Mouse (Mus musculus): ENCODE data around the gene Nr1d2.
A peak's percentile ranks its signal among the peaks of the same experiment; 100 is the strongest.
"Not testable (repeated sequence)": the region's sequence is repeated elsewhere in the genome, so short reads cannot be mapped to it uniquely, and the experiment has no call there.

Gene Nr1d2

DNA sequence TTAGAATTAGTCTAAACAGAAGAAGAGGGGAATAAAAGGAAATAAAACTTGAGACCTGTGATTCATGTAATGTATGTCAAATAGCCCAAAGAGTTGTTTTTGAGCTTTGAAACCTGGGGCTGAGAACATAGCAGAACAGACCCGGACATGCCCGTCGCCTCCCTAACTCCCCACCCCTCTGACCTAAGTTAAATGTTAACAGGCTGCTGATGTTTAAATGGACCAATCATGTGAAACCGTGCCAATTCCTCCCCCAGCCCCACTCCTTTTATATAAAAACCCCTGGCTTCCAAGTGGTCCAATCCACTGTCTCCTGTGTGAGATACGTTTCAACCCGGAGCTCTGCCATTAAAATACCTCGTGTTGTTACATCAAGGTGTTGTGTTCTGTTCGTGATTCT lies 7.1 kb downstream of the Nr1d2 start:
- not testable (repeated sequence) for DNase-seq

DNA sequence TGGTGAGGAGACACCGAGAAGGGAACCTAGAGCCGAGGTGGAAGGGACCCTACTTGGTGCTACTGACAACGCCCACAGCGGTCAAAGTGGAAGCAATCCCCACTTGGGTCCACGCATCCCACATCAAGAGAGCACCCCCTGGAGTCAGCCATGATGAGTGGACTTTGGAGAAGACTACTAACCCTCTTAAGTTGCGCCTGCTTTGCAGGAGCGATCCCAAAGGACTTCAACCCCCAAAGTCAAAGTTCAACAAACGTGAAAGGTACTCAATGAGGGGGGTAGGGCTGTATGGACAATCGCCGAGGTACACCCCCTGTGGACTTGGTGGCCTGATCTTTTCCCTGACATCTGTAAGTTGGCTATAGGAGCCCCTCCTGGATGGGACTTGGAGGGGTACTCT lies 9.2 kb downstream of the Nr1d2 start:
- DNase-seq, result not testable (repeated sequence)

DNA sequence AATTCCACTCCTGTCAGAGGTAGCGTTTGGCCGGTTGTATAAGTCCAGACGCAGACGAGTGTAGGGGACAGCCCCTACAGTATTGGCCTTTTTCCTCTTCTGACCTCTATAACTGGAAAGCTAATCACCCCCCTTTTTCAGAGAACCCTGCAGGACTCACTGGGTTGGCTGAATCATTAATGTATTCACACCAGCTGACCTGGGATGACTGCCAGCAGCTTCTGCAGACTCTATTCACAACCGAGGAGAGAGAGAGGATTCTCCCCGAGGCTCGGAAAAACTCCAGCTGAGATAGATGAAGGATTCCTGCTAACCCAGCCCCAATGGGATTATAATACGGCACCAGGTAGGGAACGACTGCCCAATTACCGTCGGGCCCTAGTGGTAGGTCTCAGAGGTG lies 12.7 kb downstream of the Nr1d2 start:
- DNase-seq, result peak; percentile 48

DNA sequence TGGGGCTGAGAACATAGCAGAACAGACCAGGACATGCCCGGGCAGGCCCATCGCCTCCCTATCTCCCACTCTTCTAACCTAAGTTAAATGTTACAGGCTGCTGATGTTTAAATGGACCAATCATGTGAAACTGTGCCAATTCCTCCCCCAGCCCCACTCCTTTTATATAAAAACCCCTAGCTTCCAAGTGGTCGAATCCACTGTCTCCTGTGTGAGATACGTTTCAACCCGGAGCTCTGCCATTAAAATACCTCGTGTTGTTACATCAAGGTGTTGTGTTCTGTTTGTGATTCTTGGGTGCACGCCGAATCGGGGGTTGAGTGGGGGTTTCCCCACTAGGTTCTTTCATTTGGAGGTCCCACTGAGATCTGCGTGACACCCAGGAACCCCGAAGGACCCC lies 13.5 kb downstream of the Nr1d2 start:
- DNase-seq, result not testable (repeated sequence)

DNA sequence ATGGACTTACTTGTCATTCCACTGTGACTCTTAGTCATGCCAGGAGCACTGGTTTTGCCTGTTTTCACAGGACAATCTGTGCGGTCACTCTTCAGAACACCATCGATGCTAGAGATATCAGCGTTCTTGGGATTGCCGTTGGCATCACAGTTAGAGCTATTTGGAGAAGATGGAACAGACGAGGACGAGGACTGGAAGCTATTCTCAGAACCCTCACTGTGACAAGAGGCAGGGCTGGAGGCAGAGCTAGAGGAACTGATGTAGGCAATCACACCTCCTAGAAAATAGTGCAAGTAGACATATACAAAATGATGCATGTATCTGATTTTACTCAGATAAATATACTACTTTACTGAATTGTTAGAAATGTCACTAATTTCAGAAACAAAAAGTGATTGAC lies 16.9 kb downstream of the Nr1d2 start:
- no peak for DNase-seq

DNA sequence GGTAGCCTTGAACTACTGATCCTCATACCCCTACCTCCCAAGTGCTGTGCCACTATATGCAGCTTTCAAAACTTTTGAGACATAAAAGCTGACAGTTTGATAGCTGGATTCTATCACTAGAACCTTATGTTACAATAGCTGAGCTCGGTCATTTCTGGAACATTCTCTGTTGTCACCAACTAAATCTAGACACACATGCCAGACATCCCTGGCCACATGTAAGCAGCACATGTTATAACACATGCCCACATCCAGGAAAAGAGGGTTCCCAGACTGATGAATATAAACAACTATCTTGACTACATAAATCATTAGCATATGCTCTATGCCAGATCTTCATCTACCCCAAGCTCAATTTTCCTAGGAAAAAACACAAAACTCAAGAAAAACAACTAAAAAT lies 21.8 kb downstream of the Nr1d2 start:
- no peak for DNase-seq

DNA sequence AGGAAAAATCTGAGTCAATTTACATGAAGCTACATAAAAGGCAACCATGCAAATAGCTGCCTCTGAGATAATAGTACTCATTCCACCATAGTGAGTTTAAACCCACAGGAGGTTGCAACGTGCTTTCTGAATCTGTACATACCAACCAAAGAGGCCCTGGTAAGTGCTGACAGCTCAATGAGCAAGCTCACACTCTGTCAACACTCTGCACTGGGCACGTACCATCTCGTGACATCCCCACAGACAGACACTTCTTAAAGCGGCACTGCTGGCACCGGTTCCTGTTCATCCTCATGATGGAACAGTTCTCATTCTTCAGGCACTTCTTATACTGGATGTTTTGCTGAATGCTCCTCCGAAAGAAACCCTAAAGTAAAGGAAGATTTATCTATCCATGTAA lies 22.5 kb downstream of the Nr1d2 start:
- no peak for DNase-seq

DNA sequence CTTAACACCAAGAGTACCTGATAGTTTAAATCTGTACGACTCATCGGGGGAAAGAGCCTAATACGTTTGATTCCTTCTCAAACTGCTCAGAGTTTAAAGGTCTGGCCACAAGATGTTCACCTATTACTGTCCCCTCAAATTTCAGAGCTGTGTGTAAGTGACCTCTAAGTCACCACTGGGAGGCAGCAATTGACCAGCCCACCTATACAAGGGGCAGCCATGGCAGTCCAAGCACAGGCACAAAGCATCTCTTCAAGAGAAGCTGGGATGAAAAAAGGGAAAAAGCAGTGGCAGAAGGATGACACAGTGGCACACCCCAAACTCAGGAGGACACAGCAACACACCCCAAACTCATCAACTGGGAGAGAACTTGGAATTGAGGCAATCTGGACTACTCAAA lies 28.1 kb downstream of the Nr1d2 start:
- DNase-seq, result no peak

DNA sequence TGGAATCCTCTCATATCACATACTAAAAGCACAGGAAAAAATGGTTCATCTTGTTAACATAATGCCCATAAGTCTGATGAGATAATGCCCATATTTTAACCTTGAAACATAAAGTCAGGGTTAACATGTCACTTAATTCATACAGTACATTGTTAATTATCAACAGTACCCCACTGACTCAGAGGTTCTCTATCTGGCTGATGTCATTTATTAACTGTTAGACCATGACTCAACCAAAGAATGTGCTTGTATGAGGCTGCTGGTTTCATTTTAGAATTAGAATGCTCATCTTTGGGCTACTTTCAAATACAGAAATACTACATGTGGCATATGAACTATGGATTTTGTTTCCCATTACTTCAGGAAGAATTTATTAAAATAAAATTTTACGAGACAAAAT lies 34.6 kb downstream of the Nr1d2 start:
- not testable (repeated sequence) for DNase-seq

DNA sequence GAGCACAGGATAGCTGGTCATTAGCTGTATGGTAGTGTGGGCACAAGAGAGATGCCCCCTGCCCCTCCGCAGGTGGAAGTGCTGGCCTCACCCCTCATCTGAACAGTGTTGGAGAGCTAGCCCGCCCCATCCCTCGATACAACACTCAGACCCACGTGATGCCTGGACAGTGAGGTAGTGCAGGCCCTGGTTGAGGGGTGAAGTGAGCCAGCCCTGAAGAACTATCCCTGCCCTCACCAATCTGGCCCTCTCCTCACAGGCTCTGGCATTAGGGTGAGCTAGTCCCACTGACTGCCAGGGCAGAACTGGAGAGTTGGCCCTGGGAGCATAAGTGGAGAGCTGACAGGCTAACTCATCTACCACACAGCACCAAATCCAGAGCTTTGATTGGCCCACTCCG lies 37.5 kb downstream of the Nr1d2 start:
- no peak for DNase-seq

DNA sequence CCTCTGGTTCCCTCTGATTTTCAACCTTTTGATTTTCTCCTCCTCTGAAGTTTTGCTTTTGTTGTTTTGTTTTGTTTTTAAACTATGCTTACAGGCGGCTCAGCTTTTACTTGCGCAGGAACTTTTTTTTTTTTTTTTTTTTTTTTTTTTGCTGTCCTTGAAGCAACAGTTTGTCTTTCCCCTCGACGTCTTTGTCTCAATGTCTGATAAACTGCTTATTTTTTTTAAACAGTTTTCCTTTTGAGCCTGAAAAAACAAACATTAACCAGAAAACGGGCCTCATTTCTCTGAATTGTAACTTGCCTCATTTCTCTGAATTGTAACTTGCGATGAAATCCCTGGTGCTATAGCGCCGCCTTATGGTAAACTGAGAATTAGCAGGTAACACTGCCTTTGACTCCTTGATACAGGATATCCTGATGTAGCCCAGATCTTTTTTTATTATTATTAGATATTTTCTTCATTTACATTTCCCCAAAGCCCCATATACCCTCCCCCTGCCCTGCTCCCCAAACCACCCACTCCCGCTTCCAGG lies 52.0 kb downstream of the Nr1d2 start:
- peak; percentile 35 for DNase-seq

DNA sequence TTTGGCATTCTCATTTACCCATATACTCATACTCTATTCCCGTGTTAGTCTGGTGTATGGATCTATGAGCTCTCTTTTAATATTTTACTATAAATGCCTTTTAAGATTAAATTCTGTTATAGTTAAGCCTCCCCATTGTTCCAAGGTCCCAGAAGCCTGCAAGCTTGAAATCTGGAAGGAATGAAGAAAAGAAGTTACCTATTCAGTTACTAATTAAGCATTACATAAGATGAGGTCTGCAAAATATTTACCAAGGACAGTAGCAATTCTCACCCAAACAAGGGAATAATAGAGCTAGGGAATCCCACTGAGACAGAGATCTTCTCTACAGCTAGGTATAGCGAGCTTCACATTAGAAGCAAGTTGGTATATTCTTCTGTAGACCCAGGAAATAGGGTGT lies 61.4 kb downstream of the Nr1d2 start:
- DNase-seq, result not testable (repeated sequence)

DNA sequence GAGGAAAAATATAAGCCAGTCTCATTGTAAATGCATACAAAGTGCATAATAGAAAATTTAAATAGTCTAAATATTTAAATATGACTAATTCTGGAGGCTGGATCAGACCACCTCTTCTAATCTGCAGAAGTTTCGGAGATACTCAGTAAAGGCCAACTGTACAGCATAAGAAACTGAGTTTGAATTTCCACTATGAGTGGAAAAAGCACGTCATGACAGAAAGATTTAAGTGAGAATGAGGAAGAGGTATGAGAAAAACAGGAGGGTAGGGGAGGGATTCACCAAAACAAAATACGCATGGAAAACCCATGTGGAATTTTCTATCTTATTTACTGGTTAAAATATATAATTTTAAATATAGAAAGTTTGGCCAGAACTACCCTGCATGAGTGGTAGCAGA lies 71.3 kb downstream of the Nr1d2 start:
- DNase-seq, result no peak

DNA sequence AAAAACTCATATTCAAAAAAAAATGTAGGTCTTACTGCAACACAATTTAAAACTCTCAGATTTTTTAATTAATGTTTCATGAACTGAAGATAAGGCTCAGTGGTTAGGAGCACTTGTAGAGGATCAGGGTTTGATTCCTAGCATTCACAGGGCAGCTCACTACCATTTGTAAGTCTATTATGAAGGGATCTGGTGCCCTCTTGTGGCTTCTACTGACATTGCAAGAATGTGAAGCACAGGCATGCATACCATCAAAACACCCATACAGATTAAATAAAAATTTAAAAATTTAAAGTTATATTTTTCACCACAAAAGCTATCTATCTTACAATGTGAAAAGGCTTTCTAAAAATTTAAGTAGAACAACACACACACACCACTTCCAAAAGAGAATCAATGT lies 71.9 kb downstream of the Nr1d2 start:
- peak; percentile 14 for DNase-seq

Measured in cerebellum, adult 8-10 months (tissue).